ENCODE assay signal across 9 mouse cellular contexts in genomic region chr1:64060116-64060515, GRCm38 (mm10).
DNase-seq lines count a peak whose midpoint lies in the region; ATAC-seq and TF ChIP-seq lines count a peak whose summit lies in the region.
"Had no signal": no experiment of that assay in that cellular context is flagged by ENCODE, and none has a peak within 500 bp of the region (broad histone marks: within the 10 kb centered on the region; RNA-seq: fewer than 3 reads in every experiment).

No protein-coding gene starts in this region.

- no peak for TF ChIP-seq CTCF in gastrocnemius, adult 2 months (IDR thresholded peaks at IDR 0.05)
- TF ChIP-seq CTCF in thymus, adult 2 months (IDR thresholded peaks at IDR 0.05; ENCODE audit: borderline replicate concordance, control insufficient read depth, extremely low read depth, insufficient read depth, low read length, poor library complexity): no peak

- no peak for TF ChIP-seq POLR2A in thymus, adult 2 months (IDR thresholded peaks at IDR 0.05; ENCODE audit: control insufficient read depth, extremely low read depth, insufficient read depth, low read length, poor library complexity)

- peak; percentile 33 for DNase-seq in gastrocnemius, adult 2 months
- no peak for DNase-seq in gastrocnemius, postnatal 10 days
- peak; percentile 30 for DNase-seq in embryonic facial prominence, embryonic 10.5 days (ENCODE audit: low spot score)
- no peak for DNase-seq in hindbrain, embryonic 11.5 days (ENCODE audit: low spot score)
- DNase-seq in thymus, adult 2 months: no peak
- DNase-seq in spleen, postnatal 36 days (ENCODE audit: low spot score in 2 of 2): no peak
- no peak for DNase-seq in thymus, adult 18-20 months

- 0 out of 2 replicates have a peak, but pooled peaks cover 8% of the 10 kb centered on the region for H3K36me3 ChIP-seq in embryonic facial prominence, embryonic 10.5 days (replicated peaks)
- H3K36me3 ChIP-seq in hindbrain, embryonic 11.5 days (ENCODE audit: control insufficient read depth, insufficient read depth, low read length): no peaks in the 10 kb centered on the region
- H3K36me3 ChIP-seq in midbrain, embryonic 13.5 days: peaks cover 7% of the 10 kb centered on the region; the same call in 1 of the 2 replicates
- H3K36me3 ChIP-seq in thymus, adult 2 months (ENCODE audit: control insufficient read depth, insufficient read depth, low read length): no peaks in the 10 kb centered on the region
- H3K36me3 ChIP-seq: limb, embryonic 15.5 days had no signal

- H3K4me3 ChIP-seq in gastrocnemius, adult 2 months: no peak overlapping the region
- H3K4me3 ChIP-seq in embryonic facial prominence, embryonic 10.5 days: no peak overlapping the region
- no peak overlapping the region for H3K4me3 ChIP-seq in hindbrain, embryonic 11.5 days (ENCODE audit: low read depth, low read length)
- no peak overlapping the region for H3K4me3 ChIP-seq in midbrain, embryonic 13.5 days (replicated peaks)
- no peak overlapping the region for H3K4me3 ChIP-seq in thymus, adult 2 months (ENCODE audit: control insufficient read depth, insufficient read depth, low read length)
- H3K4me3 ChIP-seq: limb, embryonic 15.5 days had no signal

- 62% methylated on average over 7 of the region's 7 CpGs for WGBS in embryonic facial prominence, embryonic 10.5 days
- WGBS in hindbrain, embryonic 11.5 days: 80% methylated on average over 7 of the region's 7 CpGs
- 53% methylated on average over 7 of the region's 7 CpGs for WGBS in midbrain, embryonic 13.5 days
- 94% methylated on average over 7 of the region's 7 CpGs for WGBS in thymus, adult 2 months

- peak overlapping the region; percentile 55 for H3K27ac ChIP-seq in gastrocnemius, adult 2 months
- H3K27ac ChIP-seq in embryonic facial prominence, embryonic 10.5 days (replicated peaks): peak overlapping the region; percentile 72; the same call in 1 of the 2 replicates
- peak overlapping the region; percentile 70 for H3K27ac ChIP-seq in hindbrain, embryonic 11.5 days (ENCODE audit: low read depth, low read length)
- H3K27ac ChIP-seq in midbrain, embryonic 13.5 days: peak overlapping the region; percentile 96
- H3K27ac ChIP-seq in thymus, adult 2 months (ENCODE audit: control insufficient read depth, insufficient read depth, low read length): no peak overlapping the region
- H3K27ac ChIP-seq: limb, embryonic 15.5 days had no signal

- H3K27me3 ChIP-seq in embryonic facial prominence, embryonic 10.5 days (replicated peaks; ENCODE audit: low read depth, poor library complexity, severe bottlenecking): no peaks in the 10 kb centered on the region
- H3K27me3 ChIP-seq in hindbrain, embryonic 11.5 days (ENCODE audit: control insufficient read depth, insufficient read depth, low read length): no peaks in the 10 kb centered on the region
- H3K27me3 ChIP-seq in midbrain, embryonic 13.5 days: no peaks in the 10 kb centered on the region
- no peaks in the 10 kb centered on the region for H3K27me3 ChIP-seq in thymus, adult 2 months (ENCODE audit: control insufficient read depth, insufficient read depth, low read length)
- H3K27me3 ChIP-seq: limb, embryonic 15.5 days had no signal

- intact Hi-C loops in gastrocnemius, adult 2 months (cut with DNase I): no loop called here

- ATAC-seq in hindbrain, embryonic 11.5 days (ENCODE audit: low FRiP score): no peak
- no peak for ATAC-seq in midbrain, embryonic 13.5 days

- H3K4me1 ChIP-seq in embryonic facial prominence, embryonic 10.5 days: peaks cover 25% of the 10 kb centered on the region
- peaks cover 10% of the 10 kb centered on the region for H3K4me1 ChIP-seq in hindbrain, embryonic 11.5 days (replicated peaks; ENCODE audit: control insufficient read depth, insufficient read depth, low read length)
- peaks cover 89% of the 10 kb centered on the region for H3K4me1 ChIP-seq in midbrain, embryonic 13.5 days (replicated peaks)
- H3K4me1 ChIP-seq in thymus, adult 2 months (replicated peaks; ENCODE audit: control insufficient read depth, insufficient read depth, low read length): peaks cover 4% of the 10 kb centered on the region

- no peak overlapping the region for H3K4me2 ChIP-seq in hindbrain, embryonic 11.5 days (replicated peaks; ENCODE audit: low read depth, low read length)
- peak overlapping the region; percentile 38 for H3K4me2 ChIP-seq in midbrain, embryonic 13.5 days (replicated peaks)
- H3K4me2 ChIP-seq: limb, embryonic 15.5 days had no signal

- H3K9me3 ChIP-seq in embryonic facial prominence, embryonic 10.5 days: no peaks in the 10 kb centered on the region
- no peaks in the 10 kb centered on the region for H3K9me3 ChIP-seq in hindbrain, embryonic 11.5 days (ENCODE audit: control insufficient read depth, low read length)
- H3K9me3 ChIP-seq in midbrain, embryonic 13.5 days: no peaks in the 10 kb centered on the region
- H3K9me3 ChIP-seq: limb, embryonic 15.5 days had no signal

- H3K9ac ChIP-seq in hindbrain, embryonic 11.5 days (ENCODE audit: low read depth, low read length): no peak overlapping the region
- H3K9ac ChIP-seq in midbrain, embryonic 13.5 days (replicated peaks): peak overlapping the region; percentile 54
- H3K9ac ChIP-seq: limb, embryonic 15.5 days had no signal

Comparison
In these comparisons a context has a peak if more than half of its experiments do, and no peak if none do; other contexts are left out.
1. DNase-seq: peak in gastrocnemius, adult 2 months (single experiment) and embryonic facial prominence, embryonic 10.5 days (single experiment); none in gastrocnemius, postnatal 10 days (single experiment), hindbrain, embryonic 11.5 days (single experiment), thymus, adult 2 months (single experiment), spleen, postnatal 36 days (0 of 2) and thymus, adult 18-20 months (0 of 2).